Mouse (Mus musculus): ENCODE data around the gene Nfib. TPM values are rescaled to one million over a fixed set of nuclear protein-coding genes. Genes with fewer than 3 reads are reported as not detected.

Nfib gene
- polyA plus RNA-seq, 1 experiment from 2014 or later: 72.0 TPM

GRCm38 (mm10) chr4:82532443-82533191 is 172.9 kb downstream of the Nfib start:
- ATAC-seq (ENCODE audit: low FRiP score, low TSS enrichment): peak; percentile 81
- DNase-seq: peak; percentile 76
- no peaks in the 10 kb centered on the region for H3K9me3 ChIP-seq (ENCODE audit: control insufficient read depth, low read length)
- 6% methylated on average over 11 of the region's 11 CpGs for WGBS
- H3K36me3 ChIP-seq (ENCODE audit: control insufficient read depth, insufficient read depth, low read length): no peaks in the 10 kb centered on the region
- peaks cover 29% of the 10 kb centered on the region; the same call in 1 of the 2 replicates for H3K4me1 ChIP-seq (ENCODE audit: control insufficient read depth, insufficient read depth, low read length)
- H3K27me3 ChIP-seq (ENCODE audit: control insufficient read depth, insufficient read depth, low read length): peaks cover 26% of the 10 kb centered on the region
- peak overlapping the region; percentile 28; the same call in 1 of the 2 replicates for H3K9ac ChIP-seq (replicated peaks; ENCODE audit: low read length)
- peak overlapping the region; percentile 75 for H3K27ac ChIP-seq (replicated peaks; ENCODE audit: low read depth, low read length)
- H3K4me2 ChIP-seq (ENCODE audit: low read length): peak overlapping the region; percentile 36
- H3K4me3 ChIP-seq (replicated peaks; ENCODE audit: low read depth, low read length): no peak overlapping the region

- H3K4me1 ChIP-seq (ENCODE audit: control insufficient read depth, insufficient read depth, low read length): peaks cover 24% of the 10 kb centered on the region; the same call in 1 of the 2 replicates
- H3K36me3 ChIP-seq (ENCODE audit: control insufficient read depth, insufficient read depth, low read length): no peaks in the 10 kb centered on the region
- peak; percentile 32 for DNase-seq
- H3K4me3 ChIP-seq (replicated peaks; ENCODE audit: low read depth, low read length): no peak overlapping the region
- H3K4me2 ChIP-seq (ENCODE audit: low read length): peak overlapping the region; percentile 36
- peaks cover 22% of the 10 kb centered on the region for H3K27me3 ChIP-seq (ENCODE audit: control insufficient read depth, insufficient read depth, low read length)
- H3K27ac ChIP-seq (replicated peaks; ENCODE audit: low read depth, low read length): peak overlapping the region; percentile 75
- no peak overlapping the region for H3K9ac ChIP-seq (replicated peaks; ENCODE audit: low read length)
- WGBS: 39% methylated on average over 5 of the region's 5 CpGs
- no peaks in the 10 kb centered on the region for H3K9me3 ChIP-seq (ENCODE audit: control insufficient read depth, low read length)
- ATAC-seq (ENCODE audit: low FRiP score, low TSS enrichment): 0 out of 2 replicates have a peak, but pooled peaks have one; percentile 33
Observed at GRCm38 (mm10) chr4:82531977-82532376, 173.6 kb downstream of the Nfib start.

- peaks cover 17% of the 10 kb centered on the region; the same call in 1 of the 2 replicates for H3K4me1 ChIP-seq (ENCODE audit: control insufficient read depth, insufficient read depth, low read length)
- H3K27me3 ChIP-seq (ENCODE audit: control insufficient read depth, insufficient read depth, low read length): peaks cover 15% of the 10 kb centered on the region
- H3K4me2 ChIP-seq (ENCODE audit: low read length): no peak overlapping the region
- H3K4me3 ChIP-seq (replicated peaks; ENCODE audit: low read depth, low read length): no peak overlapping the region
- DNase-seq (no peak), ATAC-seq (ENCODE audit: low FRiP score, low TSS enrichment) (no peak)
- no peaks in the 10 kb centered on the region for H3K9me3 ChIP-seq (ENCODE audit: control insufficient read depth, low read length)
- 70% methylated on average over 3 of the region's 3 CpGs for WGBS
- H3K9ac ChIP-seq (replicated peaks; ENCODE audit: low read length): no peak overlapping the region
- H3K27ac ChIP-seq (replicated peaks; ENCODE audit: low read depth, low read length): peak overlapping the region; percentile 75
- H3K36me3 ChIP-seq (ENCODE audit: control insufficient read depth, insufficient read depth, low read length): no peaks in the 10 kb centered on the region
Observed at GRCm38 (mm10) chr4:82530875-82531353, 174.6 kb downstream of the Nfib start.

- 85% methylated on average over 2 of the region's 2 CpGs for WGBS
Observed at GRCm38 (mm10) chr4:82528978-82529377, 176.6 kb downstream of the Nfib start.

GRCm38 (mm10) chr4:82519935-82520334 is 185.6 kb downstream of the Nfib start:
- no peak overlapping the region for H3K9ac ChIP-seq (replicated peaks; ENCODE audit: low read length)
- no peak overlapping the region for H3K4me3 ChIP-seq (replicated peaks; ENCODE audit: low read depth, low read length)
- H3K36me3 ChIP-seq (ENCODE audit: control insufficient read depth, insufficient read depth, low read length): no peaks in the 10 kb centered on the region
- no peaks in the 10 kb centered on the region for H3K27me3 ChIP-seq (ENCODE audit: control insufficient read depth, insufficient read depth, low read length)
- ATAC-seq (ENCODE audit: low FRiP score, low TSS enrichment) (peak; percentile 60; the same call in 1 of the 2 replicates), DNase-seq (peak; percentile 47)
- WGBS: 79% methylated on average over 4 of the region's 4 CpGs
- no peaks in the 10 kb centered on the region for H3K9me3 ChIP-seq (ENCODE audit: control insufficient read depth, low read length)
- no peak overlapping the region for H3K4me2 ChIP-seq (ENCODE audit: low read length)
- H3K27ac ChIP-seq (replicated peaks; ENCODE audit: low read depth, low read length): no peak overlapping the region
- H3K4me1 ChIP-seq (ENCODE audit: control insufficient read depth, insufficient read depth, low read length): no peaks in the 10 kb centered on the region

More at GRCm38 (mm10) chr4:82528978-82529377, 176.6 kb downstream of the Nfib start:
- ATAC-seq (ENCODE audit: low FRiP score, low TSS enrichment) (no peak), DNase-seq (no peak)
- Histone ChIP-seq H3K27ac (replicated peaks; ENCODE audit: low read depth, low read length) (no peak overlapping the region), H3K36me3 (ENCODE audit: control insufficient read depth, insufficient read depth, low read length) (no peaks in the 10 kb centered on the region), H3K4me2 (ENCODE audit: low read length) (no peak overlapping the region), H3K4me3 (replicated peaks; ENCODE audit: low read depth, low read length) (no peak overlapping the region), H3K9me3 (ENCODE audit: control insufficient read depth, low read length) (no peaks in the 10 kb centered on the region), H3K9ac (replicated peaks; ENCODE audit: low read length) (no peak overlapping the region), H3K4me1 (ENCODE audit: control insufficient read depth, insufficient read depth, low read length) (peaks cover 13% of the 10 kb centered on the region; the same call in 1 of the 2 replicates), H3K27me3 (ENCODE audit: control insufficient read depth, insufficient read depth, low read length) (no peaks in the 10 kb centered on the region)

- 68% methylated on average over 1 of the region's 1 CpGs for WGBS
Observed at GRCm38 (mm10) chr4:82518132-82518531, 187.4 kb downstream of the Nfib start.

GRCm38 (mm10) chr4:82517311-82517710 is 188.2 kb downstream of the Nfib start:
- Histone ChIP-seq H3K27me3 (ENCODE audit: control insufficient read depth, insufficient read depth, low read length) (no peaks in the 10 kb centered on the region), H3K27ac (replicated peaks; ENCODE audit: low read depth, low read length) (no peak overlapping the region), H3K36me3 (ENCODE audit: control insufficient read depth, insufficient read depth, low read length) (no peaks in the 10 kb centered on the region), H3K9me3 (ENCODE audit: control insufficient read depth, low read length) (no peaks in the 10 kb centered on the region), H3K4me3 (replicated peaks; ENCODE audit: low read depth, low read length) (no peak overlapping the region), H3K4me1 (ENCODE audit: control insufficient read depth, insufficient read depth, low read length) (peaks cover 1% of the 10 kb centered on the region; the same call in 1 of the 2 replicates), H3K4me2 (ENCODE audit: low read length) (no peak overlapping the region), H3K9ac (replicated peaks; ENCODE audit: low read length) (no peak overlapping the region)
- 83% methylated on average over 7 of the region's 7 CpGs for WGBS
- ATAC-seq (ENCODE audit: low FRiP score, low TSS enrichment) (no peak), DNase-seq (no peak)

More at GRCm38 (mm10) chr4:82518132-82518531, 187.4 kb downstream of the Nfib start:
- Histone ChIP-seq H3K9me3 (ENCODE audit: control insufficient read depth, low read length) (no peaks in the 10 kb centered on the region), H3K4me2 (ENCODE audit: low read length) (no peak overlapping the region), H3K27ac (replicated peaks; ENCODE audit: low read depth, low read length) (no peak overlapping the region), H3K4me3 (replicated peaks; ENCODE audit: low read depth, low read length) (no peak overlapping the region), H3K27me3 (ENCODE audit: control insufficient read depth, insufficient read depth, low read length) (no peaks in the 10 kb centered on the region), H3K9ac (replicated peaks; ENCODE audit: low read length) (no peak overlapping the region), H3K36me3 (ENCODE audit: control insufficient read depth, insufficient read depth, low read length) (no peaks in the 10 kb centered on the region), H3K4me1 (ENCODE audit: control insufficient read depth, insufficient read depth, low read length) (no peaks in the 10 kb centered on the region)
- DNase-seq (no peak), ATAC-seq (ENCODE audit: low FRiP score, low TSS enrichment) (no peak)

GRCm38 (mm10) chr4:82516211-82516795 is 189.2 kb downstream of the Nfib start:
- H3K4me2 ChIP-seq (ENCODE audit: low read length): no peak overlapping the region
- WGBS: 89% methylated on average over 6 of the region's 6 CpGs

More at GRCm38 (mm10) chr4:82516211-82516795, 189.2 kb downstream of the Nfib start:
- ATAC-seq (ENCODE audit: low FRiP score, low TSS enrichment) (no peak), DNase-seq (no peak)
- H3K36me3 ChIP-seq (ENCODE audit: control insufficient read depth, insufficient read depth, low read length): no peaks in the 10 kb centered on the region
- H3K9ac ChIP-seq (replicated peaks; ENCODE audit: low read length): no peak overlapping the region
- H3K27ac ChIP-seq (replicated peaks; ENCODE audit: low read depth, low read length): no peak overlapping the region
- no peak overlapping the region for H3K4me3 ChIP-seq (replicated peaks; ENCODE audit: low read depth, low read length)
- H3K9me3 ChIP-seq (ENCODE audit: control insufficient read depth, low read length): no peaks in the 10 kb centered on the region
- H3K27me3 ChIP-seq (ENCODE audit: control insufficient read depth, insufficient read depth, low read length): no peaks in the 10 kb centered on the region
- H3K4me1 ChIP-seq (ENCODE audit: control insufficient read depth, insufficient read depth, low read length): peaks cover 10% of the 10 kb centered on the region
